In genomic region chr3:153436076-153437021, GRCm38 (mm10) we compare ENCODE assay signal across 16 mouse cellular contexts.
DNase-seq lines count a peak whose midpoint lies in the region; ATAC-seq and TF ChIP-seq lines count a peak whose summit lies in the region.
"Had no signal": no experiment of that assay in that cellular context is flagged by ENCODE, and none has a peak within 500 bp of the region (broad histone marks: within the 10 kb centered on the region; RNA-seq: fewer than 3 reads in every experiment).

No protein-coding gene starts in this region.

- WGBS in midbrain, embryonic 11.5 days = 89% methylated on average over 17 of the region's 17 CpGs
- 91% methylated on average over 17 of the region's 17 CpGs for WGBS in midbrain, embryonic 10.5 days
- 61% methylated on average over 17 of the region's 17 CpGs for WGBS in hindbrain, embryonic 12.5 days
- WGBS in liver, postnatal 0 days (ENCODE audit: insufficient replicate concordance) = 77% methylated on average over 17 of the region's 17 CpGs

- no peak overlapping the region for H3K27ac ChIP-seq in midbrain, embryonic 11.5 days (ENCODE audit: low read depth, low read length)
- H3K27ac ChIP-seq in midbrain, embryonic 10.5 days (replicated peaks) = no peak overlapping the region
- peak overlapping the region; percentile 67 for H3K27ac ChIP-seq in hindbrain, embryonic 12.5 days
- no peak overlapping the region for H3K27ac ChIP-seq in liver, postnatal 0 days (ENCODE audit: low read depth)
- H3K27ac ChIP-seq: heart, embryonic 13.5 days; kidney, embryonic 15.5 days had no signal

- peak; percentile 61; the same call in 1 of the 2 replicates for TF ChIP-seq EP300 in liver, postnatal 0 days (IDR thresholded peaks at IDR 0.05; ENCODE audit: low read depth)

- no peaks in the 10 kb centered on the region for H3K4me1 ChIP-seq in midbrain, embryonic 11.5 days (ENCODE audit: control insufficient read depth, insufficient read depth, low read length)
- peaks cover 13% of the 10 kb centered on the region for H3K4me1 ChIP-seq in midbrain, embryonic 10.5 days
- H3K4me1 ChIP-seq in hindbrain, embryonic 12.5 days = peaks cover 20% of the 10 kb centered on the region
- H3K4me1 ChIP-seq in liver, postnatal 0 days (ENCODE audit: insufficient read depth) = no peaks in the 10 kb centered on the region
- H3K4me1 ChIP-seq: heart, embryonic 13.5 days; megakaryocyte, embryonic 14.5 days had no signal

- DNase-seq in midbrain, embryonic 11.5 days (ENCODE audit: low spot score, missing footprints) = no peak
- no peak for DNase-seq in midbrain, embryonic 10.5 days (ENCODE audit: low spot score)
- DNase-seq in liver, postnatal 0 days = no peak
- no peak for DNase-seq in right cerebral cortex, postnatal 14 days
- DNase-seq in layer of hippocampus, adult 8-10 months (ENCODE audit: low spot score in 2 of 2) = no peak
- DNase-seq in lung, postnatal 10 days = no peak
- DNase-seq: cerebellum, adult 11 months; embryo, embryonic 11 days; lung, adult 2 months; right cerebral cortex, postnatal 25 days; thymus, postnatal 25 days had no signal

- no peaks in the 10 kb centered on the region for H3K9me3 ChIP-seq in midbrain, embryonic 11.5 days (ENCODE audit: control insufficient read depth, low read length)
- H3K9me3 ChIP-seq in midbrain, embryonic 10.5 days (replicated peaks) = no peaks in the 10 kb centered on the region
- no peaks in the 10 kb centered on the region for H3K9me3 ChIP-seq in hindbrain, embryonic 12.5 days (replicated peaks)
- no peaks in the 10 kb centered on the region for H3K9me3 ChIP-seq in liver, postnatal 0 days (ENCODE audit: low read length)
- H3K9me3 ChIP-seq: heart, embryonic 13.5 days; kidney, embryonic 15.5 days had no signal

- H3K36me3 ChIP-seq in midbrain, embryonic 11.5 days (ENCODE audit: control insufficient read depth, insufficient read depth, low read length) = no peaks in the 10 kb centered on the region
- H3K36me3 ChIP-seq in midbrain, embryonic 10.5 days = no peaks in the 10 kb centered on the region
- H3K36me3 ChIP-seq in hindbrain, embryonic 12.5 days = no peaks in the 10 kb centered on the region
- no peaks in the 10 kb centered on the region for H3K36me3 ChIP-seq in liver, postnatal 0 days (replicated peaks; ENCODE audit: insufficient read depth, low read length)
- H3K36me3 ChIP-seq: heart, embryonic 13.5 days; kidney, embryonic 15.5 days had no signal

- no peaks in the 10 kb centered on the region for H3K27me3 ChIP-seq in midbrain, embryonic 11.5 days (ENCODE audit: control insufficient read depth, insufficient read depth, low read length)
- H3K27me3 ChIP-seq in midbrain, embryonic 10.5 days (ENCODE audit: low read depth, poor library complexity, severe bottlenecking) = no peaks in the 10 kb centered on the region
- no peaks in the 10 kb centered on the region for H3K27me3 ChIP-seq in hindbrain, embryonic 12.5 days
- H3K27me3 ChIP-seq in liver, postnatal 0 days (ENCODE audit: insufficient read depth, low read length) = no peaks in the 10 kb centered on the region
- H3K27me3 ChIP-seq: heart, embryonic 13.5 days; kidney, embryonic 15.5 days; megakaryocyte, embryonic 14.5 days had no signal

- no peak for TF ChIP-seq CTCF in liver, postnatal 0 days (IDR thresholded peaks at IDR 0.05; ENCODE audit: low read depth)

- H3K4me2 ChIP-seq in midbrain, embryonic 11.5 days = no peak overlapping the region
- H3K4me2 ChIP-seq in hindbrain, embryonic 12.5 days (replicated peaks) = no peak overlapping the region
- H3K4me2 ChIP-seq in liver, postnatal 0 days (ENCODE audit: low read depth, low read length) = no peak overlapping the region; the same call in 1 of the 2 replicates
- H3K4me2 ChIP-seq: heart, embryonic 13.5 days; kidney, embryonic 15.5 days had no signal

- no peak overlapping the region for H3K4me3 ChIP-seq in midbrain, embryonic 11.5 days (ENCODE audit: low read depth, low read length)
- H3K4me3 ChIP-seq in midbrain, embryonic 10.5 days = no peak overlapping the region
- no peak overlapping the region for H3K4me3 ChIP-seq in hindbrain, embryonic 12.5 days
- no peak overlapping the region for H3K4me3 ChIP-seq in liver, postnatal 0 days (ENCODE audit: low read depth, low read length)
- H3K4me3 ChIP-seq: erythroblast, embryonic 14.5 days; heart, embryonic 13.5 days; kidney, embryonic 15.5 days; megakaryocyte, embryonic 14.5 days had no signal

- no peak overlapping the region for H3K9ac ChIP-seq in midbrain, embryonic 11.5 days (ENCODE audit: low read length)
- no peak overlapping the region for H3K9ac ChIP-seq in hindbrain, embryonic 12.5 days
- H3K9ac ChIP-seq in liver, postnatal 0 days (replicated peaks) = no peak overlapping the region
- H3K9ac ChIP-seq: heart, embryonic 13.5 days; kidney, embryonic 15.5 days had no signal

- peak; percentile 57; the same call in 1 of the 2 replicates for ATAC-seq in midbrain, embryonic 11.5 days (ENCODE audit: low FRiP score)
- peak; percentile 53 for ATAC-seq in hindbrain, embryonic 12.5 days (ENCODE audit: low FRiP score)
- ATAC-seq in liver, postnatal 0 days = peak; percentile 45
